Comparison of ENCODE assay signal across 9 mouse cellular contexts in the genomic region with DNA sequence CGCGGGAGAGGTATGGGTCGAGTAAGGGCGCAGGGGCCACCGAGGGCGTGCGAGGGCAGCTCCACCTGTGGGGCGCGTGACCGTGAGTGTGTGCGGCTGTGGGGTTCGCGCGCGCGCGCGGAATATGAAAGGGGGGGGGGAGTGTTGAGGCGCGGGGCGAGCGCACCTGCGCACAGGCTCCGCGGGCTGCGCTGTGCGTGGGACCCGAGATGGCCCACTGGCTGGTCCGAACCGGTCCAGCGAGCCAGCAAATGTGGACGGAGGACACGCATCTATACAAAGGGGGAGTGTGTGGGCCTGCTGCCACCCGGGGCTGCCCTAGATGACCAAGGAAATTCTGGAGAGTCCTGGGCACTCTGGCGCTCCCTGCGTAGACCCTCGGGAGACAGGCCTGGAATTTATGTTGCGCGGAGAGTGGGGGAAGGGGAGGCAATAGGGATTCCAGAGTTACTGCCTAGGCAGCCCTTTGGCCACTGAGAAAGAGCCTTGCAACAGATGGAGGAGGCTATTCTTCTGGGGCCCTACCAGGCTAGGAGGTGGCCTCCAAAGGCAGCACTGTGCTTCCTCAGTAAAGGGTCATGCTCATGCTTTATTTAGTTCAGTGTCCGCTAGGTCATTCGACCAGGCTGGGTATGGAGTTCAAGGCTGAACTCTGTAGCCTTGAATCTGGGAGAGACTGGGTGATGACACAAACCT. TPM values are rescaled to one million over a fixed set of nuclear protein-coding genes. Genes with fewer than 3 reads are reported as not detected.
DNase-seq lines count a peak whose midpoint lies in the region; ATAC-seq and TF ChIP-seq lines count a peak whose summit lies in the region.
"Had no signal": no experiment of that assay in that cellular context is flagged by ENCODE, and none has a peak within 500 bp of the region (broad histone marks: within the 10 kb centered on the region; RNA-seq: fewer than 3 reads in every experiment).

No protein-coding gene starts in this region.

- peak; percentile 6; the same call in 1 of the 2 replicates for ATAC-seq in granulocyte monocyte progenitor cell, adult 5-6 weeks (replicated peaks; ENCODE audit: poor library complexity, severe bottlenecking)
- peak; percentile 48; the same call in 1 of the 2 replicates for ATAC-seq in lung, embryonic 15.5 days (ENCODE audit: borderline replicate concordance, extremely low read depth, low FRiP score, low TSS enrichment)

- peak overlapping the region; percentile 95 for H3K9ac ChIP-seq in lung, embryonic 15.5 days

- peaks cover 22% of the 10 kb centered on the region for H3K79me3 ChIP-seq in C2C12 (ENCODE audit: low read depth)

- H3K79me2 ChIP-seq in C2C12 (ENCODE audit: control insufficient read depth, insufficient read depth) = peaks cover 42% of the 10 kb centered on the region

- H3K4me1 ChIP-seq in brown adipose tissue, adult 24 weeks (ENCODE audit: control insufficient read depth, insufficient read depth, insufficient read length, low read length) = peaks cover 5% of the 10 kb centered on the region
- H3K4me1 ChIP-seq in lung, embryonic 15.5 days = peaks cover 14% of the 10 kb centered on the region

- 2% methylated on average over 35 of the region's 41 CpGs for WGBS in lung, embryonic 15.5 days

- peak overlapping the region; percentile 80 for H3K4me2 ChIP-seq in lung, embryonic 15.5 days

- H3K27me3 ChIP-seq in C2C12 (ENCODE audit: control insufficient read depth, insufficient read depth, insufficient read length) = no peaks in the 10 kb centered on the region
- no peaks in the 10 kb centered on the region for H3K27me3 ChIP-seq in lung, embryonic 15.5 days

- peak; percentile 53 for DNase-seq in cerebellum, adult 8-10 months
- no peak for DNase-seq in cerebellum, postnatal 36 days
- peak; percentile 78 for DNase-seq in kidney, adult 9 months
- peak; percentile 68 for DNase-seq in retina, embryonic 14.5 days (ENCODE audit: low spot score)

- H3K36me3 ChIP-seq in C2C12 (ENCODE audit: control insufficient read depth, insufficient read depth) = peaks cover 31% of the 10 kb centered on the region
- peaks cover 38% of the 10 kb centered on the region for H3K36me3 ChIP-seq in lung, embryonic 15.5 days
- H3K36me3 ChIP-seq: G1E had no signal

- peak overlapping the region; percentile 60 for H3K4me3 ChIP-seq in C2C12 (ENCODE audit: insufficient read depth, poor library complexity, severe bottlenecking)
- peak overlapping the region; percentile 89 for H3K4me3 ChIP-seq in brown adipose tissue, adult 24 weeks (ENCODE audit: insufficient read depth, low read depth, low read length)
- H3K4me3 ChIP-seq in lung, embryonic 15.5 days = peak overlapping the region; percentile 92

- peak overlapping the region; percentile 97 for H3ac ChIP-seq in C2C12 (ENCODE audit: control insufficient read depth, insufficient read length, low read depth)

- TF ChIP-seq CTCF in C2C12 (IDR thresholded peaks at IDR 0.05; ENCODE audit: control insufficient read depth, insufficient read depth, insufficient read length) = no peak

- peaks cover 20% of the 10 kb centered on the region for H3K9me3 ChIP-seq in lung, embryonic 15.5 days
- H3K9me3 ChIP-seq: G1E had no signal

- H3K27ac ChIP-seq in brown adipose tissue, adult 24 weeks (replicated peaks; ENCODE audit: low read depth, low read length) = peak overlapping the region; percentile 76
- H3K27ac ChIP-seq in lung, embryonic 15.5 days = peak overlapping the region; percentile 86

TF ChIP-seq in C2C12, 6 proteins besides CTCF, POLR2A, EP300 and RAD21:
- TF ChIP-seq CEBPB (IDR thresholded peaks at IDR 0.05; ENCODE audit: low read depth) = no peak
- no peak for TF ChIP-seq MAX (IDR thresholded peaks at IDR 0.05)
- TF ChIP-seq MYOG (IDR thresholded peaks at IDR 0.05; ENCODE audit: control insufficient read depth, extremely low read depth, insufficient read length) = no peak
- no peak for TF ChIP-seq USF1 (IDR thresholded peaks at IDR 0.05; ENCODE audit: low read depth)
- no peak for TF ChIP-seq MYOD1 (IDR thresholded peaks at IDR 0.05; ENCODE audit: control insufficient read depth, insufficient read length, low read depth)
- TF ChIP-seq FOSL1 (IDR thresholded peaks at IDR 0.05; ENCODE audit: insufficient read depth, low read length, poor library complexity, severe bottlenecking) = no peak

RNA-seq across cellular contexts. Expression of gene Gm44965, which starts 0.5 kb away (rescaled TPM):
- polyA plus RNA-seq in C2C12 (2012; fragmentation: generic; extraction: Trizol) = 0.69 TPM
- not detected in 2 replicates for polyA plus RNA-seq in brown adipose tissue, adult 24 weeks (2012; ENCODE audit: insufficient read depth, insufficient read length, missing spikeins)
- not detected in 2 replicates for total RNA-seq in granulocyte monocyte progenitor cell, adult 5-6 weeks (2014; fragmentation: Nextera tagmentation)
- total RNA-seq in granulocyte monocyte progenitor cell, adult 5-6 weeks (2017) = not detected in 2 replicates
- not detected in 2 replicates for polyA plus RNA-seq in lung, embryonic 15.5 days (2015; fragmentation: Nextera tagmentation; extraction: Ambion mirVana)
- total RNA-seq: G1E had no signal
- polyA plus RNA-seq: G1E had no signal

RNA-seq across cellular contexts. Expression of gene Repin1, which starts 0.5 kb away (rescaled TPM):
- 9.1 TPM for polyA plus RNA-seq in C2C12 (2012; fragmentation: generic; extraction: Trizol)
- polyA plus RNA-seq in brown adipose tissue, adult 24 weeks (2012; ENCODE audit: insufficient read depth, insufficient read length, missing spikeins) = 14.1 and 17.4 TPM in 2 replicates
- 15.2 and 18.8 TPM in 2 replicates for total RNA-seq in granulocyte monocyte progenitor cell, adult 5-6 weeks (2014; fragmentation: Nextera tagmentation)
- total RNA-seq in granulocyte monocyte progenitor cell, adult 5-6 weeks (2017) = 10.6 and 12.0 TPM in 2 replicates
- 28.1 and 30.9 TPM in 2 replicates for polyA plus RNA-seq in lung, embryonic 15.5 days (2015; fragmentation: Nextera tagmentation; extraction: Ambion mirVana)
- polyA plus RNA-seq: G1E had no signal

RNA-seq across cellular contexts. Expression of gene Gm45021, which starts 4.8 kb away (rescaled TPM):
- polyA plus RNA-seq in C2C12 (2012; fragmentation: generic; extraction: Trizol) = not detected
- not detected in 2 replicates for polyA plus RNA-seq in brown adipose tissue, adult 24 weeks (2012; ENCODE audit: insufficient read depth, insufficient read length, missing spikeins)
- not detected in 2 replicates for total RNA-seq in granulocyte monocyte progenitor cell, adult 5-6 weeks (2014; fragmentation: Nextera tagmentation)
- not detected in 2 replicates for total RNA-seq in granulocyte monocyte progenitor cell, adult 5-6 weeks (2017)
- polyA plus RNA-seq in lung, embryonic 15.5 days (2015; fragmentation: Nextera tagmentation; extraction: Ambion mirVana) = not detected in 2 replicates
- total RNA-seq: G1E had no signal
- polyA plus RNA-seq: G1E had no signal

RNA-seq across cellular contexts. Expression of gene Zfp775, which starts 7.7 kb away (rescaled TPM):
- 1.8 TPM for polyA plus RNA-seq in C2C12 (2012; fragmentation: generic; extraction: Trizol)
- polyA plus RNA-seq in brown adipose tissue, adult 24 weeks (2012; ENCODE audit: insufficient read depth, insufficient read length, missing spikeins) = 1.2 and 2.3 TPM in 2 replicates
- 2.2 TPM in 1 of 2 replicates, not detected in the other for total RNA-seq in granulocyte monocyte progenitor cell, adult 5-6 weeks (2014; fragmentation: Nextera tagmentation)
- total RNA-seq in granulocyte monocyte progenitor cell, adult 5-6 weeks (2017) = 0.99 and 1.7 TPM in 2 replicates
- 5.5 and 8.3 TPM in 2 replicates for polyA plus RNA-seq in lung, embryonic 15.5 days (2015; fragmentation: Nextera tagmentation; extraction: Ambion mirVana)
- polyA plus RNA-seq: G1E had no signal

RNA-seq across cellular contexts. Expression of gene Rarres2, which starts 21.6 kb away (rescaled TPM):
- 0.08 TPM for polyA plus RNA-seq in C2C12 (2012; fragmentation: generic; extraction: Trizol)
- 260 and 356 TPM in 2 replicates for polyA plus RNA-seq in brown adipose tissue, adult 24 weeks (2012; ENCODE audit: insufficient read depth, insufficient read length, missing spikeins)
- total RNA-seq in granulocyte monocyte progenitor cell, adult 5-6 weeks (2014; fragmentation: Nextera tagmentation) = not detected in 2 replicates
- not detected in 2 replicates for total RNA-seq in granulocyte monocyte progenitor cell, adult 5-6 weeks (2017)
- 76.6 and 84.0 TPM in 2 replicates for polyA plus RNA-seq in lung, embryonic 15.5 days (2015; fragmentation: Nextera tagmentation; extraction: Ambion mirVana)
- polyA plus RNA-seq: G1E had no signal

Comparison
In these comparisons a context has a peak if more than half of its experiments do, and no peak if none do; other contexts are left out.
1. DNase-seq: peak in cerebellum, adult 8-10 months (single experiment), kidney, adult 9 months (single experiment) and retina, embryonic 14.5 days (single experiment); none in cerebellum, postnatal 36 days (0 of 2).
2. Peak in every context shown above with its lines, with median percentiles within 50 percentile points of each other: H3K4me3 ChIP-seq.